Mouse (Mus musculus): ENCODE data around the gene Nup88. TPM values are rescaled to one million over a fixed set of nuclear protein-coding genes. Genes with fewer than 3 reads are reported as not detected.

Nup88 gene
- polyA plus RNA-seq, 1 experiment from 2014 or later: 85.8 TPM

DNA sequence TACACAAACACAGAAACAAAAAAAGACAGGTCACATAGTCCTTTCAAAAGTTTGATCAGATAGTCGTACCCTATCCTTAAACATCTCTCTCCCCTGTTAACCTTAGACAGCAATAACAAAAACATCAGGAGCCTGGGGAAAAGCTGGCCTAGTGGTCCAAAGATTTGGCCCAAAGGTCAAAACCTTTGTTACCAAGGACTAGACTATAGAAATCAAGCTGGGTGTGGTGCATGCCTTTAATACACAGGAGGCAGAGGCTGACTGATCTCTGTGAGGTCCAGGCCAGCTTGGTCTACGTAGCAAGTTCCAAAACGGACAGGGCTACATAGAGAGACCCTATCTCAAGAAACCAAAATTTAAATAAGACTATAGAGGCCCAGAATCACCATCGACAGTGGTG, 15.1 kb downstream of the Nup88 start:
- ATAC-seq (replicated peaks; ENCODE audit: low FRiP score, low read depth) (no peak), DNase-seq (ENCODE audit: low spot score) (no peak)
- TF ChIP-seq CTCF (IDR thresholded peaks at IDR 0.05; ENCODE audit: low read depth): no peak
- no peak overlapping the region for H3K27ac ChIP-seq
- no peak overlapping the region for H3K9ac ChIP-seq (ENCODE audit: low read depth, low read length)
- no peak overlapping the region for H3K4me2 ChIP-seq (ENCODE audit: low read length)
- no peaks in the 10 kb centered on the region for H3K27me3 ChIP-seq (ENCODE audit: insufficient read depth, low read length)
- no peaks in the 10 kb centered on the region for H3K9me3 ChIP-seq (replicated peaks; ENCODE audit: low read length)
- no peak overlapping the region for H3K4me3 ChIP-seq (replicated peaks; ENCODE audit: low read depth, low read length)
- peaks cover 72% of the 10 kb centered on the region for H3K36me3 ChIP-seq (ENCODE audit: insufficient read depth, low read length)
- WGBS: 90% methylated on average over 4 of the region's 4 CpGs
- H3K4me1 ChIP-seq (replicated peaks; ENCODE audit: insufficient read depth, low read length): no peaks in the 10 kb centered on the region

DNA sequence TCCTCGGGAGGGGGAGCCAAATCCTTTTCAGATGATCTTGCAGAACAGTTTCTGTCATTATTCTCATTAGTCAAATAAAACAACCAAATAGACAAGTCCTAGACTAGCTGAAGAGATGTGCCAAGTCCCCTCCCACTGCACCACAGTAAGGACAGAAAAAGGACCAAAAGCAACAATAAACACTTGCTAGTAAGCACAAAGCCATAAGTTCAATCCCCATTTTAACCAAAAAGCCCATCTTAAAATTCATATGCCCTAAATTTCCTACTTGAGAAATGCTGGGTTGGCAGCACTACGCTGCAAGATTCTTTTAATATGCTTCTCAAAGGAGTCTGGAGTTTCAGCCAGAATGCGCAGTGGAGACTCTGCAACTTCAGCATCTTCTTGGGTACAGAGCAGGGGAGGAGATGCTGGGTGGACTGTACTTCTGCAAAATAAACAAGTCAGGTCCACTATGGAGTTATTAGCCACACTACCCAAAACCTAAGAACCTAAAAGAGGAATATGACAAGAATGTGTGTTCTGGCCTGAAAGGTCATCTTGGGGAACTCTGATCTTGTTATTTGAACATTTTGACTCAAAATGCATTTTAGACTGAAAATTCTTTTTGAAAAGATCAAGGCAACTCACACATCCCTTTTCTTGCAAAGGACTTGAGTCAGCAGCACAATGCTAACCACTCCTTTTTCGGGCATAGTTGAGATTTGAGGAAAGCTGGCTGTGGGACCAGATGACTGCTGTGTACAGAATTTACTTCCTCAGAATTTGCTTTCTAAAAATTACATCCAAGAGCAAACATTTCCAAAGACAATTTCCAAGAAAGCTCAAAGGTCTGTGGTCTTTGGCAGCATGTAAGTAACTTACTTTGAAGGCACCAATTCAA, 24.6 kb downstream of the Nup88 start:
- H3K36me3 ChIP-seq (ENCODE audit: insufficient read depth, low read length): peaks cover 73% of the 10 kb centered on the region
- no peaks in the 10 kb centered on the region for H3K27me3 ChIP-seq (ENCODE audit: insufficient read depth, low read length)
- TF ChIP-seq CTCF (IDR thresholded peaks at IDR 0.05; ENCODE audit: low read depth): no peak
- no peak for ATAC-seq (replicated peaks; ENCODE audit: low FRiP score, low read depth)
- H3K4me3 ChIP-seq (replicated peaks; ENCODE audit: low read depth, low read length): no peak overlapping the region
- H3K9me3 ChIP-seq (replicated peaks; ENCODE audit: low read length): no peaks in the 10 kb centered on the region
- no peak overlapping the region for H3K9ac ChIP-seq (ENCODE audit: low read depth, low read length)
- no peak overlapping the region for H3K27ac ChIP-seq
- H3K4me2 ChIP-seq (ENCODE audit: low read length): no peak overlapping the region
- no peaks in the 10 kb centered on the region for H3K4me1 ChIP-seq (replicated peaks; ENCODE audit: insufficient read depth, low read length)
- WGBS: 87% methylated on average over 4 of the region's 4 CpGs
- DNase-seq (ENCODE audit: low spot score): no peak

DNA sequence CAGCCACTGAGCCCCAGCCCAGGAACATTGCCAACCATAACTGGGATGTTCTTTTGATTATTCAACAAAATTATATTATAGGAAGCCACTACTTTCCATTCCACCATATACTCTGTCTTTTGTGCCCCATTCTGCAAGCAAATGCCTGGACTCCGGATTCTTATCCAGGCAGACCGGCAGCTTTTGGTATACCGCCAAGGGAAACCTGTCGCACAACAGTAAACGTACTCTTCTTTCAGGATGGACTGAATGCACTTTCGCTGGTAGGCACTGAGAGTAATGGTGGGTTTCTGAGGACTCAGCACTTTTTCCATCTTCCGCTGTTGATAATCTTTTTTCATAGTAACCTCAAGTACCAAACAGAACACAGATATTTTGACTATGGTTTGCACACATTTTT, 26.1 kb downstream of the Nup88 start:
- WGBS: 89% methylated on average over 7 of the region's 7 CpGs
- TF ChIP-seq CTCF (IDR thresholded peaks at IDR 0.05; ENCODE audit: low read depth): no peak
- H3K27ac ChIP-seq: no peak overlapping the region
- DNase-seq (ENCODE audit: low spot score): no peak
- H3K36me3 ChIP-seq (ENCODE audit: insufficient read depth, low read length): peaks cover 74% of the 10 kb centered on the region
- no peaks in the 10 kb centered on the region for H3K27me3 ChIP-seq (ENCODE audit: insufficient read depth, low read length)
- no peak overlapping the region for H3K4me2 ChIP-seq (ENCODE audit: low read length)
- H3K4me3 ChIP-seq (replicated peaks; ENCODE audit: low read depth, low read length): no peak overlapping the region
- H3K4me1 ChIP-seq (replicated peaks; ENCODE audit: insufficient read depth, low read length): no peaks in the 10 kb centered on the region
- ATAC-seq (replicated peaks; ENCODE audit: low FRiP score, low read depth): no peak
- no peaks in the 10 kb centered on the region for H3K9me3 ChIP-seq (replicated peaks; ENCODE audit: low read length)
- no peak overlapping the region for H3K9ac ChIP-seq (ENCODE audit: low read depth, low read length)

DNA sequence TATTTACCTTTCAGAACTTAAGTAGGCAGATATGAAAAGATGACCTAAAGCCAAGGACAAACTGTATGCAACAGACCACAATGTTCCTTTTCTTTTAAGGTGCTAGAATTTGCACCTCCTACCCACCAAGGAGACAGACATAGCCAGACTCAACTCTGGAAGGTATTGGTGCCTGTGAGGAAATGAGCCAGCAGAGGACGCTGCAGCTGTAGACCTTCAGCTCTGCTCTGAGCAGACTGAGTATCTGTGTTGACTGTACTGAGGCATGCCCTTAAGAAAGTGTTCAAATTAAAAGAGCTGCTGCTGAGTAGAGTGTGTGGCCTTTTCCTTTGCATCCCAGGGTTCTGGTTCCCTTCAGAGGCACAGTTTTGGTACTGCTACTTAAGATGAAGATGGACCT, 27.2 kb downstream of the Nup88 start:
- no peak for DNase-seq (ENCODE audit: low spot score)
- no peak overlapping the region for H3K4me2 ChIP-seq (ENCODE audit: low read length)

DNA sequence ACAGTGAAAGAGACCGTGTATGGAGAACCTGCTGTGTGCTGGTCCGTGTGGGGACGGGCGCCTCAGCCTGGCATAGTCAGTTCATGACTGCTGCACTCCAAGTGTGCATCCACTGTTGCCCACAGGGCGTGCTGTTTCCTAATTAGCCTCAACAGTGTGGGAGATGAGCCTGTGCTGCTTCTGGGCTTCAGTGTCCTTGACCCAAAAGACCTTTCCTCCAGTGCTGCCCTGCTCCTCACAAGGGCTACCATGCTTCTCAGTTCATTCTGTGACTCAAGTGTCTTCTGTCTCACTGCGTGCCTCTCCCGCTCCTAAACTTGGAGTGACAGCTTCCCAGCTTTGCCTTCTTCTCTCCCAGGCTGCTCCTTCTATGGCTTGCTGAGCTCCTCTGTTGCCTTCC, 34.5 kb downstream of the Nup88 start:
- ATAC-seq (replicated peaks; ENCODE audit: low FRiP score, low read depth) (no peak), DNase-seq (ENCODE audit: low spot score) (no peak)
- Histone ChIP-seq H3K36me3 (ENCODE audit: insufficient read depth, low read length) (peaks cover 54% of the 10 kb centered on the region), H3K27me3 (ENCODE audit: insufficient read depth, low read length) (no peaks in the 10 kb centered on the region), H3K4me2 (ENCODE audit: low read length) (no peak overlapping the region), H3K9ac (ENCODE audit: low read depth, low read length) (no peak overlapping the region), H3K9me3 (replicated peaks; ENCODE audit: low read length) (no peaks in the 10 kb centered on the region), H3K27ac (no peak overlapping the region), H3K4me1 (replicated peaks; ENCODE audit: insufficient read depth, low read length) (no peaks in the 10 kb centered on the region), H3K4me3 (replicated peaks; ENCODE audit: low read depth, low read length) (no peak overlapping the region)
- 85% methylated on average over 7 of the region's 7 CpGs for WGBS
- no peak for TF ChIP-seq CTCF (IDR thresholded peaks at IDR 0.05; ENCODE audit: low read depth)

More for the DNA sequence above, 27.2 kb downstream of the Nup88 start:
- TF ChIP-seq CTCF (IDR thresholded peaks at IDR 0.05; ENCODE audit: low read depth): peak; percentile 23; the same call in 1 of the 2 replicates
- Histone ChIP-seq H3K9me3 (replicated peaks; ENCODE audit: low read length) (no peaks in the 10 kb centered on the region), H3K27me3 (ENCODE audit: insufficient read depth, low read length) (no peaks in the 10 kb centered on the region), H3K4me1 (replicated peaks; ENCODE audit: insufficient read depth, low read length) (no peaks in the 10 kb centered on the region), H3K27ac (no peak overlapping the region), H3K36me3 (ENCODE audit: insufficient read depth, low read length) (peaks cover 72% of the 10 kb centered on the region), H3K9ac (ENCODE audit: low read depth, low read length) (no peak overlapping the region), H3K4me3 (replicated peaks; ENCODE audit: low read depth, low read length) (no peak overlapping the region)
- WGBS: 96% methylated on average over 1 of the region's 1 CpGs
- no peak for ATAC-seq (replicated peaks; ENCODE audit: low FRiP score, low read depth)

DNA sequence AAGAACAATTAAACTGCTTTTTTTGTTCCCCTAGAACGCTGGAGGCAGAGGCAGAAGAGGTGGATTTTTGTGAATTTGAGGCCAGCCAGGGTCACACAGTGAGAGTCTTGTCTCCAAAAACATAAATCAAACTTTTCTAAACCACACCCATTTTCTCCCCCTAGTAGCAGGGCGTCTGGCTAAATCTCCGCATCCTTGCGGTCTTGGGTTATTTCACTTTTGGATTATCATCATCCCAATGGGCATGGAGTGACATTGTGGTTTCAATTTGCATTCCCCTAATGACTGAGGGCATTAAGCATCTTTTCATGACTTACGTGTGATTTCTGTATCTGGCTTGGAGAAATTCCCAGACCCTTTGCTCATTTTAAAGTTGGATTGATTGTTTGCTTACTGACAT, 38.3 kb downstream of the Nup88 start:
- H3K27me3 ChIP-seq (ENCODE audit: insufficient read depth, low read length): no peaks in the 10 kb centered on the region
- ATAC-seq (replicated peaks; ENCODE audit: low FRiP score, low read depth) (no peak), DNase-seq (ENCODE audit: low spot score) (no peak)

More for the DNA sequence above, 38.3 kb downstream of the Nup88 start:
- no peak overlapping the region for H3K9ac ChIP-seq (ENCODE audit: low read depth, low read length)
- 76% methylated on average over 5 of the region's 5 CpGs for WGBS
- no peak overlapping the region for H3K4me3 ChIP-seq (replicated peaks; ENCODE audit: low read depth, low read length)
- peaks cover 35% of the 10 kb centered on the region for H3K36me3 ChIP-seq (ENCODE audit: insufficient read depth, low read length)
- no peak overlapping the region for H3K27ac ChIP-seq
- no peak overlapping the region for H3K4me2 ChIP-seq (ENCODE audit: low read length)
- no peaks in the 10 kb centered on the region for H3K9me3 ChIP-seq (replicated peaks; ENCODE audit: low read length)
- TF ChIP-seq CTCF (IDR thresholded peaks at IDR 0.05; ENCODE audit: low read depth): no peak
- H3K4me1 ChIP-seq (replicated peaks; ENCODE audit: insufficient read depth, low read length): no peaks in the 10 kb centered on the region

Data from kidney, postnatal 0 days (tissue).